Mouse (Mus musculus) megakaryocyte, embryonic 14.5 days (primary cell): ENCODE measurements at regions not wholly inside any gene's neighbourhood (a gene's known extent, or its start where the extent isn't known, plus 50 kb on each side); places are given as distances from the start of the nearest gene placed in this dataset.

ENCODE experiments used
- H3K27me3 ChIP-seq: replicated peaks from 2 replicates; pipeline ENCODE3; 2012; ENCODE audit warnings: inconsistent platforms
- H3K36me3 ChIP-seq: replicated peaks from 2 replicates; pipeline ENCODE3; 2012; ENCODE audit warnings: low read length, inconsistent platforms, mixed read lengths
- H3K4me1 ChIP-seq: 2 replicates; pipeline ENCODE4 v1.6.1; 2012; ENCODE audit warnings: inconsistent platforms
- H3K4me3 ChIP-seq: replicated peaks from 2 replicates; pipeline ENCODE3; 2012; ENCODE audit warnings: moderate library complexity, mild to moderate bottlenecking, inconsistent platforms
- H3K9me3 ChIP-seq: 2 replicates; pipeline ENCODE4 v1.6.1; 2012; ENCODE audit warnings: inconsistent platforms
- FLI1 ChIP-seq: IDR thresholded peaks from 2 replicates; pipeline ENCODE4 v1.6.1; 2012; ENCODE audit warnings: low read length, inconsistent platforms, mixed read lengths
- GATA1 ChIP-seq: IDR thresholded peaks from 3 replicates; pipeline ENCODE4 v1.6.1; 2012; ENCODE audit warnings: mixed read lengths, low read length, inconsistent platforms, borderline replicate concordance

DNA sequence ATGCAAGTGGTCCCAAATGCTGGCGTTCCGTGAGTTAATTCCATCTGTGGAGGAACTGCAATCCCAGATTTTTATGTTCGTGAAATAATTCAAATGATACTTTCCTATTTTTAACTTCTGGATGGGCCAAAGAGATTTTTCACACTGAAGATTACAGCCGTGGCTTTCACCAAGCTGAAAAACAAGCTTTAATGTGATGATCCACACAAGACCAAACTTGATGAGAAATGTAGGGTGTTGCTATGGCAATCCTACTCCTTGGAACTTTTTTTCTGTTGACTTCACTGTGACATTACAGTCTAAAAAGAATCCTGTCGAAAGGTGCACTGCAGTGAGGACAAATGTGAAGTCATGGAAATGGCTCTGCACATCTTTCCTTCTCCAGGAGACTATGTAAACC lies 100.1 kb upstream of the Snx7 start:
- Histone ChIP-seq H3K4me3 (no peak overlapping the region), H3K27me3 (no peaks in the 10 kb centered on the region), H3K4me1 (no peaks in the 10 kb centered on the region), H3K9me3 (no peaks in the 10 kb centered on the region), H3K36me3 (no peaks in the 10 kb centered on the region)
- TF ChIP-seq GATA1 (no peak), FLI1 (no peak)

DNA sequence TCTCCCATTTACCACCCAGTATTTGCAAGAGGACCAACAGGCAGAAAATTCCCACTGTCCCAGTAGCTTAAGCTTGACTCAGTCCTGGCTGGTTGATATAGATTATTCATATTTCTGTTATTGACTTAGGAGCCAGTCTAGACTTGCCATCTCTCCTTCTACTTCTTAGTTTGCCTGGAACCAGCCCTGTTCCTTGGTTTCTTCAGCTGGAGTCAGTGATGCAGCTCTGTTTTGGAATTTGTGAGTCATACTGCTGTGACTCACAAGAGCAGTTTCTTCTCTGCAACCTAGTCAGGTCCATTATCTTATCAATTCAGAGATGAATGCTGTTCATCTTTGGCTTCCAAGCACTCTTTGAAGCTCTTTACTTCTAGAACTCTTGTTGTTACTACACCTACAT lies 69.7 kb upstream of the Snx7 start:
- Histone ChIP-seq H3K27me3 (no peaks in the 10 kb centered on the region), H3K36me3 (no peaks in the 10 kb centered on the region), H3K4me1 (no peaks in the 10 kb centered on the region), H3K4me3 (no peak overlapping the region), H3K9me3 (no peaks in the 10 kb centered on the region)
- TF ChIP-seq GATA1, result no peak
- no peak for TF ChIP-seq FLI1

DNA sequence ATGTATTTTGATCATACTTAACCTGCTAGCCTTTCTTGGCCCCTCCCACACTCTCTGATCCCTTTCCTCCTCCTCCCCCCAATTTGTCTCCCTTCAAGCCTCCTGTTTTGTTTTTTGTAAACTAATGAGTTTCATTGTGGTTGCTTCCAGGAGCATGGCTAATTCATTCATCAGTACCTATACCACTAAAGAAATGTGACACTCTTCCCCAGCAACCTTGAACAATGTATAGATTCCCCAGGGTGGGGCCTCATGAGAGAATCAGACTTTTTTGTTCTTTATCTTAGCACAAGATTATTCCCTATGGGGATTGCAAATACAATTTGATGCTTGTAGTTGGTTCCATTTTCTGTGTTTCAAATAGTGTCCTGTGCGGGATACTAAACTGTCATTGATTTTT lies 58.8 kb upstream of the Snx7 start:
- Histone ChIP-seq H3K4me1 (no peaks in the 10 kb centered on the region), H3K36me3 (no peaks in the 10 kb centered on the region), H3K9me3 (no peaks in the 10 kb centered on the region), H3K27me3 (no peaks in the 10 kb centered on the region), H3K4me3 (no peak overlapping the region)
- TF ChIP-seq GATA1 (no peak), FLI1 (no peak)
